Mouse (Mus musculus): Measurements from ENCODE around the gene Sdsl. TPM values are rescaled to one million over a fixed set of nuclear protein-coding genes. Genes with fewer than 3 reads are reported as not detected.
"Not testable (repeated sequence)": the region's sequence is repeated elsewhere in the genome, so short reads cannot be mapped to it uniquely, and the experiment has no call there.

Sdsl gene
- polyA plus RNA-seq, 1 experiment from 2014 or later = 3.2 TPM

- not testable (repeated sequence) for H3K4me1 ChIP-seq (ENCODE audit: control insufficient read depth, insufficient read depth, low read length); H3K9me3 ChIP-seq (replicated peaks; ENCODE audit: control insufficient read depth, low read length); ATAC-seq; H3K36me3 ChIP-seq (ENCODE audit: control insufficient read depth, insufficient read depth, low read length); H3K27me3 ChIP-seq (replicated peaks; ENCODE audit: control insufficient read depth, insufficient read depth, low read length); H3K4me3 ChIP-seq (ENCODE audit: low read depth, low read length); H3K4me2 ChIP-seq (ENCODE audit: low read length); H3K27ac ChIP-seq (ENCODE audit: low read depth, low read length); DNase-seq (ENCODE audit: low spot score); H3K9ac ChIP-seq (ENCODE audit: low read length)
- WGBS = 87% methylated on average over 9 of the region's 9 CpGs
These were observed 28.0 kb upstream of the Sdsl start for GRCm38 (mm10) chr5:120500609-120501008.

GRCm38 (mm10) chr5:120499202-120499601 is 26.6 kb upstream of the Sdsl start:
- no peaks in the 10 kb centered on the region for H3K9me3 ChIP-seq (replicated peaks; ENCODE audit: control insufficient read depth, low read length)
- H3K4me3 ChIP-seq (ENCODE audit: low read depth, low read length) = no peak overlapping the region
- DNase-seq (ENCODE audit: low spot score) (no peak), ATAC-seq (no peak)
- WGBS = 79% methylated on average over 4 of the region's 4 CpGs
- H3K4me1 ChIP-seq (ENCODE audit: control insufficient read depth, insufficient read depth, low read length) = peaks cover 9% of the 10 kb centered on the region
- H3K4me2 ChIP-seq (ENCODE audit: low read length) = no peak overlapping the region
- no peaks in the 10 kb centered on the region for H3K27me3 ChIP-seq (replicated peaks; ENCODE audit: control insufficient read depth, insufficient read depth, low read length)
- 0 out of 2 replicates have a peak, but pooled peaks cover 8% of the 10 kb centered on the region for H3K36me3 ChIP-seq (ENCODE audit: control insufficient read depth, insufficient read depth, low read length)
- no peak overlapping the region for H3K9ac ChIP-seq (ENCODE audit: low read length)
- H3K27ac ChIP-seq (ENCODE audit: low read depth, low read length) = no peak overlapping the region

- Histone ChIP-seq H3K9ac (ENCODE audit: low read length) (no peak overlapping the region), H3K4me1 (ENCODE audit: control insufficient read depth, insufficient read depth, low read length) (peaks cover 1% of the 10 kb centered on the region; the same call in 1 of the 2 replicates), H3K9me3 (replicated peaks; ENCODE audit: control insufficient read depth, low read length) (no peaks in the 10 kb centered on the region), H3K36me3 (ENCODE audit: control insufficient read depth, insufficient read depth, low read length) (peaks cover 14% of the 10 kb centered on the region; the same call in 1 of the 2 replicates), H3K4me3 (ENCODE audit: low read depth, low read length) (no peak overlapping the region), H3K27ac (ENCODE audit: low read depth, low read length) (no peak overlapping the region), H3K4me2 (ENCODE audit: low read length) (no peak overlapping the region), H3K27me3 (replicated peaks; ENCODE audit: control insufficient read depth, insufficient read depth, low read length) (no peaks in the 10 kb centered on the region)
- DNase-seq (ENCODE audit: low spot score) = no peak
- ATAC-seq = no peak
- WGBS = 97% methylated on average over 3 of the region's 3 CpGs
These were observed 24.5 kb upstream of the Sdsl start for GRCm38 (mm10) chr5:120497071-120497470.

GRCm38 (mm10) chr5:120495703-120496226 is 23.2 kb upstream of the Sdsl start:
- H3K4me2 ChIP-seq (ENCODE audit: low read length) = no peak overlapping the region
- peaks cover 14% of the 10 kb centered on the region; the same call in 1 of the 2 replicates for H3K36me3 ChIP-seq (ENCODE audit: control insufficient read depth, insufficient read depth, low read length)
- ATAC-seq = no peak
- H3K27ac ChIP-seq (ENCODE audit: low read depth, low read length) = no peak overlapping the region
- H3K4me3 ChIP-seq (ENCODE audit: low read depth, low read length) = no peak overlapping the region
- no peak overlapping the region for H3K9ac ChIP-seq (ENCODE audit: low read length)
- H3K4me1 ChIP-seq (ENCODE audit: control insufficient read depth, insufficient read depth, low read length) = peaks cover 2% of the 10 kb centered on the region; the same call in 1 of the 2 replicates
- 90% methylated on average over 13 of the region's 13 CpGs for WGBS
- no peak for DNase-seq (ENCODE audit: low spot score)
- no peaks in the 10 kb centered on the region for H3K27me3 ChIP-seq (replicated peaks; ENCODE audit: control insufficient read depth, insufficient read depth, low read length)
- no peaks in the 10 kb centered on the region for H3K9me3 ChIP-seq (replicated peaks; ENCODE audit: control insufficient read depth, low read length)

- H3K4me1 ChIP-seq (ENCODE audit: control insufficient read depth, insufficient read depth, low read length) = peaks cover 6% of the 10 kb centered on the region; the same call in 1 of the 2 replicates
- H3K9me3 ChIP-seq (replicated peaks; ENCODE audit: control insufficient read depth, low read length) = no peaks in the 10 kb centered on the region
- no peak overlapping the region for H3K27ac ChIP-seq (ENCODE audit: low read depth, low read length)
- no peak for DNase-seq (ENCODE audit: low spot score)
- H3K27me3 ChIP-seq (replicated peaks; ENCODE audit: control insufficient read depth, insufficient read depth, low read length) = no peaks in the 10 kb centered on the region
- no peak overlapping the region for H3K4me3 ChIP-seq (ENCODE audit: low read depth, low read length)
- H3K36me3 ChIP-seq (ENCODE audit: control insufficient read depth, insufficient read depth, low read length) = peaks cover 14% of the 10 kb centered on the region; the same call in 1 of the 2 replicates
- no peak for ATAC-seq
- H3K9ac ChIP-seq (ENCODE audit: low read length) = no peak overlapping the region
- 75% methylated on average over 10 of the region's 10 CpGs for WGBS
- H3K4me2 ChIP-seq (ENCODE audit: low read length) = no peak overlapping the region
These were observed 22.6 kb upstream of the Sdsl start for GRCm38 (mm10) chr5:120495064-120495702.

GRCm38 (mm10) chr5:120493873-120494395 is 21.3 kb upstream of the Sdsl start:
- Histone ChIP-seq H3K9ac (ENCODE audit: low read length) (no peak overlapping the region), H3K27me3 (replicated peaks; ENCODE audit: control insufficient read depth, insufficient read depth, low read length) (no peaks in the 10 kb centered on the region), H3K4me2 (ENCODE audit: low read length) (no peak overlapping the region), H3K36me3 (ENCODE audit: control insufficient read depth, insufficient read depth, low read length) (peaks cover 14% of the 10 kb centered on the region; the same call in 1 of the 2 replicates), H3K4me3 (ENCODE audit: low read depth, low read length) (no peak overlapping the region), H3K9me3 (replicated peaks; ENCODE audit: control insufficient read depth, low read length) (no peaks in the 10 kb centered on the region), H3K27ac (ENCODE audit: low read depth, low read length) (no peak overlapping the region), H3K4me1 (ENCODE audit: control insufficient read depth, insufficient read depth, low read length) (peaks cover 6% of the 10 kb centered on the region; the same call in 1 of the 2 replicates)
- 91% methylated on average over 9 of the region's 9 CpGs for WGBS
- DNase-seq (ENCODE audit: low spot score) (no peak), ATAC-seq (no peak)

DNA sequence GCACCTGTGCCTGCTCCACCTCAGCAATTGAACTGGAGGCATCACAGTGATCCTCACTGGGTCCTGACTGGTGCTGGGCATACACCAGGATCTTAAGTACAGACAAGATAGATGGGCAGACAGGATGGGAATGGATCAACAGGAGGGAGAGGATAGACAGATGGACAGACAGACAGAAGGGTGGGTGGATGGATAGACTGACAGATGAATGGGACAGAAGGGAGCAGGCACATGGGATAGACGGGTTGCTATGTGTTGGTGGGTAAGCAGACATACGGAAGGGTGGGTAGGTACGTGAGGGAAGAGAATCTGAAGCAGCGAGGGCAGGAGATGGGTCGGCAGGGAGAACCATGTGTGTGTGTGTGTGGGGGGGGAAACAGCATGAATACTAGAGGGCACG is 20.8 kb upstream of the Sdsl start:
- no peaks in the 10 kb centered on the region for H3K9me3 ChIP-seq (replicated peaks; ENCODE audit: control insufficient read depth, low read length)
- peaks cover 6% of the 10 kb centered on the region; the same call in 1 of the 2 replicates for H3K4me1 ChIP-seq (ENCODE audit: control insufficient read depth, insufficient read depth, low read length)
- H3K4me2 ChIP-seq (ENCODE audit: low read length) = no peak overlapping the region
- H3K27ac ChIP-seq (ENCODE audit: low read depth, low read length) = no peak overlapping the region
- H3K4me3 ChIP-seq (ENCODE audit: low read depth, low read length) = no peak overlapping the region
- 94% methylated on average over 6 of the region's 6 CpGs for WGBS
- DNase-seq (ENCODE audit: low spot score) (no peak), ATAC-seq (no peak)
- no peaks in the 10 kb centered on the region for H3K27me3 ChIP-seq (replicated peaks; ENCODE audit: control insufficient read depth, insufficient read depth, low read length)
- no peak overlapping the region for H3K9ac ChIP-seq (ENCODE audit: low read length)
- H3K36me3 ChIP-seq (ENCODE audit: control insufficient read depth, insufficient read depth, low read length) = peaks cover 9% of the 10 kb centered on the region; the same call in 1 of the 2 replicates

GRCm38 (mm10) chr5:120492437-120492836 is 19.8 kb upstream of the Sdsl start:
- Histone ChIP-seq H3K36me3 (ENCODE audit: control insufficient read depth, insufficient read depth, low read length) (peaks cover 8% of the 10 kb centered on the region), H3K4me3 (ENCODE audit: low read depth, low read length) (no peak overlapping the region), H3K4me1 (ENCODE audit: control insufficient read depth, insufficient read depth, low read length) (peaks cover 6% of the 10 kb centered on the region; the same call in 1 of the 2 replicates), H3K4me2 (ENCODE audit: low read length) (no peak overlapping the region), H3K27me3 (replicated peaks; ENCODE audit: control insufficient read depth, insufficient read depth, low read length) (no peaks in the 10 kb centered on the region), H3K9ac (ENCODE audit: low read length) (no peak overlapping the region), H3K27ac (ENCODE audit: low read depth, low read length) (no peak overlapping the region), H3K9me3 (replicated peaks; ENCODE audit: control insufficient read depth, low read length) (no peaks in the 10 kb centered on the region)
- DNase-seq (ENCODE audit: low spot score) (peak; percentile 45), ATAC-seq (no peak)
- 65% methylated on average over 11 of the region's 11 CpGs for WGBS

GRCm38 (mm10) chr5:120490679-120491192 is 18.1 kb upstream of the Sdsl start:
- Histone ChIP-seq H3K9me3 (replicated peaks; ENCODE audit: control insufficient read depth, low read length) (no peaks in the 10 kb centered on the region), H3K27me3 (replicated peaks; ENCODE audit: control insufficient read depth, insufficient read depth, low read length) (no peaks in the 10 kb centered on the region), H3K4me1 (ENCODE audit: control insufficient read depth, insufficient read depth, low read length) (peaks cover 6% of the 10 kb centered on the region; the same call in 1 of the 2 replicates), H3K4me3 (ENCODE audit: low read depth, low read length) (no peak overlapping the region), H3K36me3 (ENCODE audit: control insufficient read depth, insufficient read depth, low read length) (peaks cover 23% of the 10 kb centered on the region), H3K27ac (ENCODE audit: low read depth, low read length) (0 out of 2 replicates have a peak overlapping the region, but pooled peaks have one; percentile 56), H3K4me2 (ENCODE audit: low read length) (no peak overlapping the region), H3K9ac (ENCODE audit: low read length) (no peak overlapping the region)
- WGBS = 52% methylated on average over 8 of the region's 8 CpGs
- DNase-seq (ENCODE audit: low spot score) (peak; percentile 82), ATAC-seq (peak; percentile 71)
